Mouse (Mus musculus) heart, postnatal 10 days (tissue): ENCODE measurements at regions not wholly inside any gene's neighbourhood (a gene's known extent, or its start where the extent isn't known, plus 50 kb on each side); places are given as distances from the start of the nearest gene placed in this dataset.
"Not testable (repeated sequence)": the region's sequence is repeated elsewhere in the genome, so short reads cannot be mapped to it uniquely, and the experiment has no call there.

ENCODE experiments used
- DNase-seq, 2 experiments: peaks; one replicate each; pipeline ENCODE4 v3.0.0; 2021
- intact Hi-C: fragments of 180-260 bp; cut with DNase I; formaldehyde crosslinking; loops from one replicate; pipeline ENCODE4 v1.15.1; 2025

DNA sequence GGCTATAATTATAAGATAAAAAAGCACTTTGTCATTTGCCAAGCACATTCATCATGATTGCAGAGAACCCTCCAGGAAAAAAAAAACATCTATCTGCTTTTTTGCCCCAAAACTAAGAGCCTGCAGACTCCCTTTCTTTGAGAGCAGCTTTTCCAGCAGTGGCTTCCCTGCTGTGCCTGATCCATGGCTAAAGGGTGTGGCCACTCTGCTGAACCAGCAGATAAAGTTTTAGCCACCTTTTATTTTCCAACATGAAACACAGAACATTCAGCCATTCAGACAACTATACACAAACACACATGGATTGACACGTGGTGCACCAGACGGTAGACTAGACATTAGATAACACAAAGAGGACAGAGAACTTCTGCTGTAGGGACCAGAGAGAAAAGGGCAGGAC, 164.9 kb upstream of the Klf6 start:
- intact Hi-C loops: no loop called here
- peak in 1 of 2 experiments; percentile 9 for DNase-seq

DNA sequence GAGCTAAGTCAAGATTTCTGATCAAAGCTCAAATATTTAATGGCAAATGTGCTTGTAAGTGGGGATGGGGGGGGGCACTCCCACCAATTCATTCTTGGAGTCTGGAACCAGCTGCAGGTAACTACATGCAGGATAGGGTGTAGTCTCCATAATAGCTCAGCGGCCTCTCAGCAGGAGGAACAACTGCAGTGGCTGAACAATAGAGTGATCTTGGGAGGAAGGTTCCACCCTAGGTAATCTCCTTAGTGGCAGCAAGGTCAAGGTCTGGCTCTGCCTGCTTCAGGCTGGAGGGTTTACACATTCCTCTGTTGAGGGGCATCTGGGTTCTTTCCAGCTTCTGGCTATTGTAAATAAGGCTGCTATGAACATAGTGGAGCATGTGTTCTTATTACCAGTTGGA, 164.0 kb upstream of the Klf6 start:
- intact Hi-C loops: not testable (repeated sequence)
- DNase-seq: peak; percentile 5 to 11

DNA sequence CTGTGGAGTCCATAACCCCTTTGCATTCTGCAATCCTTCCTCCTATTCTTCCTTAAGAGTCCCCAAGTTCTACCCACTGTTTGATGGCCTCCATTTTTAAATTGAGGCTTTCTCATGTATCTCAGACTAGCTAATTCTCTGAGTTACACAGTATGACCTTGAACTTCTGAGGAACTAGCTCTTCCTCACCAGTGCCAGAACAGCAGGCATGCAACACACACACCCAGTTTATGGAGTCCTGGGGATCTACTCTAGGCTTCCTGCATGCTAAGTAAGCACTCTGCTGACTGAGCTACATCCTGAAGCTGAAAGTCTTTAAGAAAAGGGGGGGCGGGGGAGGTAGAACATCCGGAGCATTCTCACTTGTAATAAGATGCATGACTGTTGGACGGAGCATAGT, 159.2 kb upstream of the Klf6 start:
- intact Hi-C loops: no loop called here
- DNase-seq: no peak

DNA sequence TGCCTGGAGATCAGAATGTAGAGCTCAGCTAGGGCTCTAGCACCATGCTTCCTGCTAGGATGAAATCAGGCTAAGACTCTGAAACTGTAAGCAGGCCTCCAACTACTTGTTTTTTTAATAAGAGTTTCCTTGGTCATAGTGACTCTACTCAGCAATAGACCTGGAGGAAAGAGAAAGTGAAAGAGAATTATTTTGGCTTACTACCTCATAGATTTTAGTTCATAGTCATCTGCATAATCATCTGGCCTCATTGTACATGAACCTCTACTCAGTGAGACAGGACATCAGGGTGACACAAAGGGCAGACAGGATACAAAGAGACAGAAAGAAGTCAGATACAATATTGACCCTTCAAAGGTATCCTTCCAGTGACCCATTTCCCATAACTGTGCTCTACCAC, 156.3 kb upstream of the Klf6 start:
- intact Hi-C loops: no loop called here
- no peak for DNase-seq

DNA sequence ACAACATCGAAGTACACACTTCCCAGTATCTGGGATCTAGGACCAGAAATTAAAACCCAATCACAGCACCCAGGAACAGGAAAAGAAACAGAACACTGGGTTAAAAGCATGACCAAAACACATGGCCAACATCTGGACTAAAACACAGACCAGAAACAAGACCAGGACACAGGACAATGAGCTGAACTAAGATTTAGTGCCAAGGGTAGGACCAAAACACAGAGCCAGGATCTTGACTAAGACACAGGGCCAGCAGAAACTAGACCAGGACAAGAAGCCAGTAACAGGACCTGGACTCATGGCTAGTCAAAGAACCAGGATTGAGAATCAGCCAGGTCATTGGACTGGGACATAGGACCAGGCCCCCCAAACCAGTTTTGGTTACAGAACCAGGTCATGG, 149.6 kb upstream of the Klf6 start:
- no peak for DNase-seq
- intact Hi-C loops: no loop called here

DNA sequence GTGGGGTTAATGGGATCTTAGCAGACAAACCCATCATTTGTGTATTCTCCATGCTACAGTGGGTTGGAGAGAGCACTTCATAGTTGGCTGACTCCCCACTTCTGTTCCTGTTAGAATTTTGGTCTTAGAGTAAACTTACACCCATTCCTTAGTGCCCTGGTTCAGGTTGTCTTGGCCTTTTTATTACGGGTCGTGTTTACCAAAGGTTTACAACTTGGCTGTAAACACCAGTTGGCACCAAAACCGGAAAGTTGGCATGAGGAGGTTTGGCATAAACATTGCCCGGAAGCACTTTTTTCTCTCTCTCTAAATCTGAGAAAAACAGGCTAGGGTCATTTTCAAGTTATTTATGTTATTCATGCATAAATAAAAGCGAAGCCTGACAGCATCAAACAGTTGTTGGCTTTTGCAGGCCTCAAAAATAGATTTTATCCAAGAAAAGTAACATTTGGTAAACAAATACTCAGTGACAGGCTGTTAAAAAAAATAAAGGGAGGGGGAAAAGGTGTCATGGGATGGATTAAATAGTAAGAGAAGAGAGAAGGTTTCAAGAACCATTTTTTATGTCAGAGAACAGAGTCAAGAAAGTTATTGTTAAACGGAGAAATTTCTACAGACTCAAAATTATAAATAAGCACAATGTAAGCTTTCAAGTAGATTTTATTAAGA, 148.0 kb upstream of the Klf6 start:
- intact Hi-C loops: no loop called here
- peak; percentile 12 to 20 for DNase-seq

DNA sequence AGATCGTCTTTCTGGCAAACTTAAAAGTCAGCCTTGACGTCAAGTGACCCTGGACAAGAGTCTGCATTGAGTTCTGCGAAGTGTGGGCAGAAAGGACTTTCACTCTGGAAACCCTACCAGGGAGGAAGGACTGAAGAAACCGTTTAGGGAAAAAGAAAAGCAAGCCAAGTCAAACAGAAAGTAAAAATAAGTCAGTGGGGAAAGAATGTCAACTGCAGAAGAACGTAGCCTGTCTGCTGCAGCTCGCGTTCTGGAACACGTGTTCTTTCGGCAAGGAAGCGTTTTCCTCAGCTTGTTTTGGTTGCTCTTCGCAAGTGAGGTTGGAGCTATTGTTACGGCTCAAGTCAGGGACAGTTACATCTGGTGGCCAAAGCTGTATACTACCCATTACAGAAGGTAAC, 147.1 kb upstream of the Klf6 start:
- intact Hi-C loops: no loop called here
- peak; percentile 61 to 67 for DNase-seq

DNA sequence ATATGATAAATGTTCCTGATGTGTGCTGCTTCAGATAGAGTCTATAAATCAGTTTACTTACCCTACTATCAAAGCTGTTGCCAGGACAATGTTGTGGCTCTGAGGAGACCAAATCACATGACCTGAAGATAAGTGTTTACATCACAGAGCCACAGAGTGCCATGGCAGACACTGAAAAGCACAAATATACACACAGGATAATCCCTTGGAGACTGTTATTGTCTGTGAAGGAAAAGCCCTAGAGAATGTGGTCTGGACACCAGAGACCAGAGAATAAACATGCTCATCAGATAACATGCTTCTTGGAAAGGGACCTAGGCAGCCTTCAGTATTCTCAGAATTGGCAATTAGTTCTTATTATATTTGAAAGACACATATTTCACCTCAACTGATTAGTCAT, 146.5 kb upstream of the Klf6 start:
- intact Hi-C loops: loop anchor here (5.0 kb wide), 1 partner anchor 143 kb away; no protein-coding TSS in a partner anchor
- DNase-seq: peak; percentile 13 to 20

DNA sequence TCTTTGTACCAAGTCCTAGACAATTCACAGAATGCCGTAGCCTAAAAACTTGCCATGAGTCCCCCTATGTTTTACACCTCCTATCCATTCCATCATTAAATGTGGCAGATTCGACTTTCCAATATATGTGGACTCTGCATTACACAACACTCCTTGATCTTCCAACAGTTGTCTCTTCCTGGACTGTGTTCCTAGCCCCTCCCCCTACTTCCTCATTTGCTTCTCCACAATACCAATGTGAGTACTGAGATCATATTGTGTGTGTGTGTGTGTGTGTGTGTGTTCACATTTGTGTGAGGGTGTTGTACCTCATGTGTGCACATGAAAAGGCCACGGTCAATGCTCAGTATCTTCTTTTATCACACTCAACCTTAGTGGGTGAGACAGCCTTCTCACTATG, 144.5 kb upstream of the Klf6 start:
- intact Hi-C loops: loop anchor here (5.0 kb wide), 1 partner anchor 141 kb away; no protein-coding TSS in a partner anchor
- DNase-seq: no peak

DNA sequence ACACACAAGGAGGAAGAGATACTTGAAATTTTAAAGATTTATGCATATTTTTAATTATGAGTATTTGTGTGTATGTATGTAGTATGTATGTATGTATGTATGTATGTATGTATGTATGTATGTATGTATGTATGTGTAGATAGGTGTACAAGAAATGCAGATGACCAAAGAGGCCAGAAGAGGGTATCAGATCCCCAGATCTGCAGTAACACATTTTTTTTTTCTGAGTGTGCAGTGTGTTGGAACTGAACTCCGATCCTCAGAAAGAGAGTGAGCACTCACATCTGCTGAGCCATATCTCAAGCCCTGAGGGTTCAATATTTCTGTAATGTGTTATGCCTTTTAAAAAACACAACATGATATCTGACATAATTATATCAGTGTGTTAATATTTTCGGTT, 138.0 kb upstream of the Klf6 start:
- intact Hi-C loops: no loop called here

DNA sequence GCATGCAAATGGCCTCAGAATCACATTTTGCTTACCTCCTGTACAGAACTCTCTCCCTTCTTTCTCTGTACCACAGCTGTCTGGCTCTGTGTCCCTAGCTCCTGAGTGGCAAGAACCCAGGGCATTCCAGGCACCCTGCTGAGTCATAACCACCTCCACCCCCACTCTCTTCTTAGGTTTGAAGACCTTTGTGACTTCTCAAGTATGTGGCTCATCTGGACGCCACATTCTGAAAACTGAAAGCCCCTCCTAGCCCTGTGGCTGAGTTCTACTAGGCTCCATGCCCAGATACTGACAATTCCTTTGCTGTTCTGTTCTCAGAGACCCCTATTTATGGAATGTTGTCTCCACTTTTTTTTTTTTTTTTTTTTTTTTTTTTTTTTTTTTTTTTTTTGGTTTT, 136.9 kb upstream of the Klf6 start:
- DNase-seq: peak; percentile 27 to 41
- intact Hi-C loops: no loop called here

More for the DNA sequence above, 138.0 kb upstream of the Klf6 start:
- DNase-seq: no peak

DNA sequence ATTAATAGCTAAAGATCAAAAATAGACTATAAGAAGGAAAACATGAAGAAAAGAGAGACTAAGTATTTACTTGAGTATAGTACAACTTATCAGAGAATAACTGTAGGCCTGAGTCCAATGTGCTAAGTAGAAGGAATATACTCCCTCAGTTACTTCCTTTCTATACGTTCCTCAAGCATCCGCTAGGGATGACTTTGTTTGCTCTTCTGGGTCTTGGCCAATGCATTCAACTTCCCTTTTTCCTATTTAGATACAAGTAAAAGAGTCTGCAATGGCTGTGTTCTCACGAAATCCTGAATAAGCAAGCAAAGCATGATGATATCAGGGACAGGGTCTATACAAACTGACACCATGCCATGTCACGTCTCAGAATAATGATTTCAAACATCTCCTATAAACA, 135.3 kb upstream of the Klf6 start:
- DNase-seq: no peak
- intact Hi-C loops: no loop called here

DNA sequence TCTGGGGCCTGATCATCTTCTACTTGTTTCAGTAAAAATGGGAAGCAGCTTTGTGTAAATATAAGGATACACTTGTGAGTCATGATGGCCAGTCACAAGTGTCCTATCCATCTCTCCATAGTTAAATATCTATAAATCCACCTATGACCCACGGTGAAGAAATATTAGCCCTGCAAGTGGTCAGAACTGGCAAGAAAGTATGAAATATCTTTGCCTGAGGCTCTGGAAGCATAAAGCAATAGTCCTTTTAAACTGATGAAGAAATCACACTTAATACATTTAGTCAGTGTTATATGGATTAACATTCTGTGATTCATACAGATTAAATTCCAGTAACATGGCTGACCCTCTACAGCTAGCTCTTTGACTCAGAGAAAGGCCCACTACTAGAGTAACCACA, 134.8 kb upstream of the Klf6 start:
- intact Hi-C loops: no loop called here
- no peak for DNase-seq

DNA sequence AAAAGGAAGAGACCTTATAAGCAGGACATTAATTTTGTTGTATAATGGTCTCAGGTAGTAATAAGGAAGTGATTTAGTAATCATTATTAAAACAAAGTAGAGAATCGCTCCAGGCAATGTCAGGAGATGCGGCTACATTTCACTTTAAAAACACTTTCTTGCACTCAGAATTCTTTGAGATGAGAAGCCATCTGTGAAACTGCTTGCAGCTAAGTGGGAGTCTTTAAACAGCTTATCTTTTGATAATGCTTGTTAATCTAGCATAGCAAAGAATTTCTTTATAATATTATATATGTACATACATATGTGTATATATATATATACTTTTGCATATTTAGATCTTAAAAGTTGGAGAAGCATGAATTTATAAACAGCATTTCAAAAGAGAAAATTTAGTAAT, 133.1 kb upstream of the Klf6 start:
- intact Hi-C loops: no loop called here

DNA sequence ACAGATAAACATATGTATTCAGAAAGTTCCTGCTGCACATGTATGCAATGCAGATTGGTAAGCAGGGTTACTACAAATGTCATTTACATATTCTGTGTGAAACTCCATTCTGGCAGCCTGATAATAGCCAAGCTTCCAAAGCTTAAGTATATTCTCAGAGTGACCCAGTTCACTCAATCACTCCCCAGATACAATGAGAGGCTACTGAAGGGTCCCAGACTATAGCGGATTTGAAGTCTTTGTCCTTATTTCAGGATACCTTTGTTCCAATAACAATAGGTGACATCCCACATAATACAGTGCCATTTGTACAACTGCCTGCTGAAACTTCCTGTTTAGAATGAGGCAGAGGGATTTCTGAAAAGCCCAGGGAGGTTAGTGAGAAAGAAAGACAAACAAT, 132.5 kb upstream of the Klf6 start:
- intact Hi-C loops: no loop called here
- DNase-seq: no peak

More for the DNA sequence above, 133.1 kb upstream of the Klf6 start:
- DNase-seq: no peak

DNA sequence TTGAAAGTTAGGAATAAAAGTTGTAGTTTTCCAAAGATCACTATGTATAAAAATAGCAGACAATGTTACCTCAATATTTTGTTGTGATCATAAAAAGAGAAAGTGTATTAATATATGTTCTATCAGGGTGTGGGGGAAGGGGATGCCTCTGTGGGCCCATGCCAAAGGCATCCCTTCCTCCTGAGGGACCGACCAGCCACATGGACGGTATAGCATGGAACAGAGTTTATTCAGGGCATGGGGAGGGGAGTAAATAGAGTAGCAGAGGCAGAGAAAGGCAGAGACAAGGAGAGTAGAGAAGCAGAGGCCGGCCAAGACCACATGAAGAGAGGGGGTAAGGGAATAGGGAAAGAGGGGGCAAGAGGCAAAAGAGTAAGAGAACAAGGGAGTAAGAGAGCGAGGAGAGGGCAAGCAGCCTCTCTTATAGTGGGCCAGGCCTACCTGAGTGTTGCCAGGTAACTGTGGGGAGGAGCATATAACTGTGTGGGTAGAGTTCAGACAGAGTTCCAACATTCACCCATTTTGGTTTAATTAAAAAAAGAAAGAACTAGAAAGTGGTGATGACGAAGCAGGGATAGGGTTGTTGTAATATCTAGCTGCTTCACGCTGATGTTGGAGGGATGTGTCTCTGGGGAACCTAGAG, 131.7 kb upstream of the Klf6 start:
- DNase-seq: no peak
- intact Hi-C loops: no loop called here

DNA sequence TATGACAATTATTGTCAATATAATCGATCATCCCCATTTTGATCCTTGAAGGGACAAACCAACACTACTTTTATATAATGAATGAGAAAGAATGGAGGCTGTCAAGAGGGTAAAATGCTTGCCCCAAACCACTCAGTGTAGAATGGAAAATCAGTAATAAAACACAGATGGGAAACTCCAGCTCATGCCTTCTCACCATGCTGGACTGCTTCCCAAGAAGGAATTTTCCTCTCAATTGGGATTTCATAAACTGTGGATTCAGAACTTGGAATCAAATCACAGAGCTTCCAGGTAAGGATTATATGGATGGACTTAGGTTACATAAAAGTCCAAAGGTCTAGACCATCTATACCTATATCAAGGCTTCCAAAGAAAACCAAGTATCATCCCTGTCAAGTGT, 129.1 kb upstream of the Klf6 start:
- DNase-seq: no peak
- intact Hi-C loops: no loop called here

DNA sequence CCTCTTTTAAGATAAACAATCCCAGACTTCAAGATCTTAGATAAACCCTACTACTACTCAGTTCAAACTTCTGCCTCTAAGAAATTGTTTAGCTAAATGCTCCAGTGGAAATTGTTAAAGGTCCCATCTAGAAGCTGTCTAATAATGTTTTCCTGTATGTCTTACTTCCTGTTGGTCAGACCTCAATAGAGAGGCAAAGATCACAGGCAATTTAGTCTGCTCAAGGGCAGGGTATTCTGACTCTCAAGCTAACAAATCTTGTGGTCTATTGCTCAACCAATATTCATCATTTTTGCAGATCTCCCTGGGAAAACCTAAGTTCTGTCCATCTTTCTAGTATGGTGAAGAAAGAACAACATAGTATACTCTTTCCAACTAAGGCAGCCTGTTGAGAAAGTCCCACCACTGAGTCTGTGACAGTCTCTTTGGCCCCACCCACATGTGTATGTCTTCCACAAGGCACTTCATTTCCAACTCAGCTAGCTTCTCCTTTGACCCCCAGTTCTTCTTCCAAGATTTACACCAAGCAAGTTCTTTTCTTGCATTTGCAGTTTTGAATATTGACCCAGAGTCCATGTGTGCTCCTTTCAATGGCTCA, 126.2 kb upstream of the Klf6 start:
- intact Hi-C loops: no loop called here
- DNase-seq: no peak

DNA sequence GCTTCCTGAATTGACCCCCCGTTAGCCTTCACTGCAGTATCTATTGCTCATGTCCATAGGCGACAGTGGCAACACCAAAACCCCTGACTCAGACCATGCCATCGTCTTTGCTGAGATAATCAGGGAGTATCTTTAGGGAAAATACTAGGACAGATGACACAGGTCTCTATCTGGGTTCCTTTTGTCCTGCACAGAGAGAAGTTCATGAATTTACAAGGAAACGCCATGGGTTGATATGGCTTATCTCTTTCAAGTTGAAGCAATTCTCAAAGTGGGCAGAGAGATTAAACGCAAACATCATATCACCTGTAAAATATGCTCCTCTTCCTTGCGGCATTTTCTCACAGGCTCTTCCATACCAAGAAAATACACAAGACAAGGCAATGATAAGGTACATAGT, 124.8 kb upstream of the Klf6 start:
- DNase-seq: no peak
- intact Hi-C loops: no loop called here

DNA sequence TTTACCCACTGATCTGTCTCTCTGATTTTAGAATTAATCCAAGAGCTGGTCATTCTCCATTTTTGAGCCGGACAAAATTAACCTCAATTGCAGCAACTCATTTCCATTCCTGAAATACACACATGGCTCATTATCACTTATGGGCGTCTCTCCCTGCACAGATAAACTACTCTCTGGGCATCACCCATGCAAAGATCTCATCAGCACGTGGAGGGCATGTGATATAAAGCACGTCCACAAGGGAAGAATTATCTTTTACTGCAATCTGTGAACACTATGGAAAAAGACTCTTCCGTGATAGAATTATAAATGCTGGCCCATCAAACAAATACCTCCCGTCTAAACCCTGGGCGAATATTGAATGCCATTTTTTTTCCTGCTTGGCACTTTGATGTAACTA, 124.1 kb upstream of the Klf6 start:
- intact Hi-C loops: no loop called here

DNA sequence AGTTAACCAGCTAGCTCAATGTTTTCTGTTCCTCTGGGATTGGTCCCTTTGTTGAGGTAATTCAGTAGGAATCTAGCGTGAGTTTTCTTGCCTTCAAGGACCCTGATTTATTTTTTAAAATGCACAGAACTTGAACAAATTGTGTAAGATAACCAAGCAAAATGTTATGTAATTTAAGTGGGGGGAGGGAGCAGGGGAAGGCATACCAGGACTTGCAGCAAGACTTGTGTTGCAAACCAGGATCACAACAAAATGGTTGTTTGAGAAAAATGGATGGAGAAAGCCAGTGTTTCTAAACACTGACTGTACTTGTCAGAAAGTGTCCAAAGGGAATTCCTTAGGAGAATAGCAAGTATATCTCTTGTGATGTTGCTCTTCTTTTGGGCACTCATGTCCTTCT, 120.5 kb upstream of the Klf6 start:
- intact Hi-C loops: no loop called here

More for the DNA sequence above, 124.1 kb upstream of the Klf6 start:
- DNase-seq: no peak

DNA sequence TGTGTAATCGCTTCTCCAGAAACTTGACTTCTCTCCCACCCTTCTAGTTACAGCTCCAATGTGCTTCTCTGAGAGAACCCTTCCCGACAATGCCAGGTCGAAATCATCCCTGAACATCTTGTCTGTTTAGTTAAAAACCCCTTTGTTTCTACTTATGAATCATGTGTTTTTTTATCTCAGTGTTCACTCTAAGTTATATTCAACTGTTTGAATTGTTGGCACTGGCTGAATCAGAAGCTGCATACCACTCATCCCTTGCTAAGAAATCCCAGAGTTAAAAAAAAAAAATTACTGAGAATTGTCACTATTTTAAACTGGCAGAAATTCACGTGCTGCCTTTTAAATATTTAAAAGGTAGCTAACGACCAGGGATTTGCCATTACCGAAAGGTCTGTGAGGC, 116.3 kb upstream of the Klf6 start:
- intact Hi-C loops: no loop called here
- no peak for DNase-seq

More for the DNA sequence above, 120.5 kb upstream of the Klf6 start:
- DNase-seq: no peak
